Mouse (Mus musculus) adrenal gland, postnatal 4 days (tissue): ENCODE results near the gene Wdr27. TPM values are rescaled to one million over a fixed set of nuclear protein-coding genes. Genes with fewer than 3 reads are reported as not detected.
"Not testable (repeated sequence)": the region's sequence is repeated elsewhere in the genome, so short reads cannot be mapped to it uniquely, and the experiment has no call there.

ENCODE experiments used
- DNase-seq, 2 experiments: peaks; one replicate each; pipeline ENCODE4 v3.0.0; 2021 to 2022; ENCODE audit warnings: low spot score in 2 of 2, mixed read lengths in 2 of 2
- long read RNA-seq, 2 experiments: library from polyadenylated mRNA; stranded (forward); transcript quantifications; one replicate each; pipeline ENCODE4 v2.0.0; 2021
- total RNA-seq, 2 experiments: library from RNA; stranded (reverse); gene quantifications; 2 replicates each; pipeline ENCODE4 v1.2.3; 2021

Wdr27 gene
- 1 to 10 TPM; 7.2 to 9.2 TPM for total RNA-seq
- long read RNA-seq, experiment 1, transcript Wdr27-203 (2 exons, 413 nt): major isoform, 10 of 14 reads
- long read RNA-seq, experiment 1, partial matches to known transcripts: 0 of 14 reads
- long read RNA-seq, experiment 1, other reads (novel, unspliced or antisense): 3 of 14 reads
- long read RNA-seq, experiment 2, partial matches to known transcripts: 0 of 5 reads
- long read RNA-seq, experiment 2, other reads (novel, unspliced or antisense): 1 of 5 reads

DNA sequence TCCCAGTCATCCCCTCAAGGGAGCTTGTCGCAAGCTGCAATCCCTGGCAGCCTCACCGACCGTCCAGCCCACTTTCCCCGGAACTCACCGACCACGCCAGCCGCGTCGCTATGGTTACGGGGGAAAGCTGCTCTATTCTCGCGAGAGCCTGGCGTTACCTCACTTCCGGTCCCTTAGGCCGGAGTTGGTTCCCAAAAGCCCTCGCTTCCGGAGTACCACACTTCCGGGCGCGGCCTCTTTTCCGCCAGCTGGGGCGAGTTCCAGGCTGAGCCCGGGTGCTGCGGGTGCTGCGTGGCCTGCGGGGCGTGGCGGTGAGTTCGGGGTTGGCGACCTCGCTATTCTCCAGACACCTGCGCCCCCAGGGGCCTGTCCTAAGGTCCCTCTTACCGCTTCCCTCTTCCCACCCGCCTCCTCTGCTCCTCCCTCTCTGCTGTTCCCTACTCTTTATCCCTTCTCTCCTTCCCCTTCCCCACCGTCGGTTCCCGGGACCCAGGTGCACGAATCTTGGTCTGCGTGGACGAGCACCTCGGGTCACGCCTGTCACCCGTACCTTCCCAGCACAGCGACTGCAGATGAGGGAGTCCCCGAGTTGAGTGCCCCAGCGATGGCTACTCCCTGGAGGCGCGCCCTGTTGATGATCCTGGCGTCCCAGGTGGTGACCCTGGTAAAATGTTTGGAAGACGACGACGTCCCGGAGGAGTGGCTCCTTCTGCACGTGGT lies at the start of gene Wdr27, which contains the start of gene 1600012H06Rik:
Wdr27 (minus strand) TSS at position 150 of the 720 bp plus-strand sequence.
1600012H06Rik (plus strand) TSS at position 176 of the 720 bp plus-strand sequence.
- DNase-seq: peak; percentile 95 to 99

DNA sequence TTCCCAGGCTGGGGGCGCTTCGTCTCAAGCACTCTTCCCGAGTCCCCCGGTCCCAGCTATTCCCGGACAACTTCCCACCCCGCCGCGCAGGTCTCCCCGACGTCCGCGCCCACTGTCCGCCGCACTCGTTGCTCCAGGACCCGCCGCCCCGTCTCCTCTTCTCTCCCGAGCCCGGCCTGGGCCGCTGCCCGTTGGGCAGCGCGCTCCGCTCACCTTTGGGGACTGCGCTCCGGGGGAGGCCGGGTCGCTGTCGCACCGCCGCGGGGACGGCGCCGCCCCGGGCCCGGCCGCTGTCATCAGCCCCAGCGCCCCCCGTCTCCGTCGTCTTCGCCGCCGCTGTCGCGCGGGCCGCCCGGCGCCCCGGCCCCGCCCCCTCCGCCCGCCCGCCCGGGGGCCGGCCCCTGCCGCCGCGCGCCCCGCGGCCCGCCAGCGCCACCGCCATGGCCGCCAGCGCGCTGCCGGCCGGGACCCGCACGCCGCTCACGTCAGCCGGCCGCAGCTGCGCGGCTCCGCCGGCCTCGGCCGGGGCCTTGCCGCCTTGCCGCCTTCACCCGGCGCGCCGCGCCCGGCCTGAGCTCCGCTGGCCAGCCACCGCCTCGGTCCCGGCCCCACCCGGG lies 49.7 kb upstream of the Wdr27 start:
- not testable (repeated sequence) for DNase-seq

DNA sequence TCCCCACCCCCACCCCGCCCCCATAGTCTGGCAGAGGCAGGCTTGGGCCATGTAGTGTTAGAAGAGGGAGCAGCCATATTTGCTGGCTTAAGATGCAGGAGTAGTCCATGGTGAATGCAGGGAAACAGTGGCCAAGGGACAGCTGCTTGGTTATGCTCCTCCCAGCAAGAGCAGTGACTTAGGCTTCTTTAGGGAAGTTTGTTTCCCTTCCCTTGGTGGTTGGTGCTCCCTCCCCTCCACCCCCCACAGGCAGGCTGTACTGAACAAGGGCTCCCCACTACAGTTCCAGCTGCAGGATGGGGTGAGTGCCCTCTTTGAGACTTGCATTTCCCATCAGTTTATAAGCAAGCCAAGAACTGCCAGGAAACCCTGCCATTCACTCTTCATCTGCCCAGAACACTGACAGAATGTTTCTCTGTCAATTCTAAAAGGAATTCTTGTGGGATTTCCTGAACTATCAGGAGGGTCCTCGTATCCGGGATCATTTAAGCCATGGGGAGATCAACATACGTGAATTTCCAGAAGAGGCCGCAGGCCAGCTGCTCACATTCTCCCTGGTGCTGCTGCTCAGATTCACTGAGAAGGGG lies 47.3 kb upstream of the Wdr27 start:
- peak in 1 of 2 experiments; percentile 1 for DNase-seq

DNA sequence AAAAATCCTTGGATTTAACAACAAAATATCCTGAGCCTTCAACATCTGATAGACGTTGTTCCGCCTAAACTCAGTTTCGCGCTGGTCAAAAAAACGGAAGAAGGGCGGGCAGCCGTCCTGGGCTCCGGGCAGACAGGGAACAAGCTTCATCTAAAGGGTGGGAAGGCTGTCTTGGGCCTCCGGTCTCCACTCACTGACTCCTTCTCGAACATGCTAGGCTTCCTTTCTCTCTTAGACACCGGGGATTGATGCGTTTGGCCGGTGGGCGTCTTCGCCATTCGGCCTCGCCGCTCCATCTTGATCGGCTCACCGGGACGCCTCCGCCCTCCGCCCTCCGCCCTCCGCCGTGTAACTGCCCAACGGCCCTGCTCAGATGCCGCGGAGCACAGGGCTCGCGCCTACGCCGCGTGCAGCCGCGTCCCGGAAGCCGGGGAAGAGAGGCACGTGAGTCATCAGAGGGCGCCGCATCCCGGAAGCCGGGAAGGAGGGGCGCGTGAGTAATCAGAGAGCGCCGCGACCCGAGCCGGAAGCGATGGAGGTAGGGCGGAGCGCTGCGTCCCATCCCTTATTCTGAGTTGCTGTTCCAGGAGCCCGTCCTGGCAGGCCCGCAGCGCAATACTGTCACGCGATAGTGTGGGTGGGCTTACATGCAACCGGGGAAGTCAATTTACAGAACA lies 35.5 kb upstream of the Wdr27 start, which contains the start of the genes 9030025P20Rik and Gm3417:
9030025P20Rik (plus strand) TSS at position 107 of the 677 bp plus-strand sequence.
Gm3417 (minus strand) TSS at position 429 of the 677 bp plus-strand sequence.
- not testable (repeated sequence) for DNase-seq

DNA sequence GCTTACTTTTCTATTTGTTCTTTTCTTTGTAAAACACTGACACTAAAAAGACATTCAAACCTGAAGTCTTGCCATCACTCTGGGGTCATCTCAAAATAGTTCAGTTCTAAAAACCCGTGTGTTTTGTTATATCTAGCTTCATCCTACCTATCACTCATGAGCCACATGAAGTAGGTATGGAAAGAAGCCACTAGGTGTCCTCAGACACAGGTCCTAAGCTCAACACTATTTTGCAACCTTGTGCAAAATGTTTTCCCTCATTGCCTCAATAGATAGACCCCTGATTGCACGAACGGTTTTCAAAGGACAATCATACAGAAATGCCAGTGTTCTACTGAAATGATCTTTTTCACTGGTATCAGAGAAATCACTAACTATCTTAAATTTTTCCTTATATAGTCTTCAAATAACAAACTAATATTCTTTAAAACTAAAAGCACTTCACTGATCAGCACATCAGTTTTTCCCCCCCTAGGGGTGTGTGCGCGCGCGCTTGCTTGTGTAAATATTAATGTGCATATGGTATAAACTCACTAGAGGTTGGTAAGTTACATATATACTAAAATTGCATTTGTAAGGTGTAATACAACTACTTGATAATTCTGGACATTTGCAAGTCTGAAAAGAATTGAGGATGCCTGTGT lies 34.9 kb upstream of the Wdr27 start:
- DNase-seq: not testable (repeated sequence)

DNA sequence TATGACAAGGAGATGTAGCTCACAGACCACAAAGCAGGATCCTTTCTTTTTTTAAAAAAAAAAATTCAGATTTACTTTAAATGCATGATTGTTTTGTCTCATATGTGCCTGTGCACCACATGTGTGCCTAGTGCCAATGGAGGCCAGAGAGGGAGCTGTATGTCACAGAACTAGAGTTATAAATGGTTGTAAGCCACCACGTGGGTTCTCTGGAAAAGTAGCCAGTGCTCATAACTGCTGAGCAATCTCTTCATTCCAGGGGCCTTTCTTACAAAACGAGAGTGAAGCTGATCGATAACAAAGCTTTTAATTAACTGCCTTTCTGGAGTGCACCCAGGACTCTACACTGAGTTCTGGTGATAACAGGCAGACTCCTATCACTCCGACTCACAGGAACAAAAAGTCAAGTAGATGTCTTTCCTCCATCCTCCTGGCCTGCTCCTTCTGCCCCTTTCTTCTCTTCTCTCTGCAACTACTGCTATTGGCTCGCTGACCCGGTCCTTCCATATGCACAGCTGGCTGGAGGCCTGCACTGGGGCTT lies 25.5 kb upstream of the Wdr27 start:
- not testable (repeated sequence) for DNase-seq

DNA sequence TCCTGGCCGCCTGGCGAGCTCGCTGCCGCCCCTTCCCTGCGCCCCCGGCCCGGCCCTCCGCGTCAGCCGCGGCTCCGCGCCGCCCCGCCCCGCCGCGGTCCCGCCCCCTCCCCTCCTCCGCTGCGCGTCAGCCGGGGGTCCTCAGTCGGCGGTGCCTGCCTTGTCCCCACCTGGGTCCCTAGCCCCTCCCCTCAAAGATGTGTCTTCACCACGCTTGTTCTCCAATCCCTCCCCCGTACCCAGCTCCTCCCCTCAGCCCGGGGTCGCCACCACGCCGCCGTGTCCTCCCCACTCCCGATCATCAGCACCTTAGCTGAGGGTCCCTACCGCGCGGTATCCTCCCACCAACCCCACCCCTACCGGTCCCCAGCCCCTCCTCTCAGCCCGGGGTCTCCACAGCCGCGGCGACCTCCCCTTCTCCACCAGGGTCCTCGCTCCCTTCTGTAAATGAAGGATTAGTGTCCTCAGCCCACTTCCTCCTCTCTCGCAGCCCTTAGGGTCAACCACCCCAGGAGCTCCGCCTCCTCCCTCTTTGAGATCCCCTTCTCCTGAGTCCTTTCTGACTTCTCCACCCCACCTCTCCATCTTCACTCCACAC lies 18.7 kb upstream of the Wdr27 start:
- DNase-seq: not testable (repeated sequence)

DNA sequence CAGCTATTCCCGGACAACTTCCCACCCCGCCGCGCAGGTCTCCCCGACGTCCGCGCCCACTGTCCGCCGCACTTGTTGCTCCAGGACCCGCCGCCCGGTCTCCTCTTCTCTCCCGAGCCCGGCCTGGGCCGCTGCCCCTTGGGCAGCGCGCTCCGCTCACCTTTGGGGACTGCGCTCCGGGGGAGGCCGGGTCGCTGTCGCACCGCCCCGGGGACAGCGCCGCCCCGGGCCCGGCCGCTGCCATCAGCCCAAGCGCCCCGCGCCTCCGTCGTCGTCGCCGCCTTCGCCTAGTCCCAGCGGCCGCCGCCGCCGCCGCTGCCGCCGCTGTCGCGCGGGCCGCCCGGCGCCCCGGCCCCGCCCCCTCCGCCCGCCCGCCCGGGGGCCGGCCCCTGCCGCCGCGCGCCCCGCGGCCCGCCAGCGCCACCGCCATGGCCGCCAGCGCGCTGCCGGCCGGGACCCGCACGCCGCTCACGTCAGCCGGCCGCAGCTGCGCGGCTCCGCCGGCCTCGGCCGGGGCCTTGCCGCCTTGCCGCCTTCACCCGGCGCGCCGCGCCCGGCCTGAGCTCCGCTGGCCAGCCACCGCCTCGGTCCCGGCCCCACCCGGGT lies 18.1 kb upstream of the Wdr27 start, which contains the start of gene Phf10:
Phf10 (minus strand) TSS at position 323 of the 606 bp plus-strand sequence.
- DNase-seq: peak; percentile 21 to 31

DNA sequence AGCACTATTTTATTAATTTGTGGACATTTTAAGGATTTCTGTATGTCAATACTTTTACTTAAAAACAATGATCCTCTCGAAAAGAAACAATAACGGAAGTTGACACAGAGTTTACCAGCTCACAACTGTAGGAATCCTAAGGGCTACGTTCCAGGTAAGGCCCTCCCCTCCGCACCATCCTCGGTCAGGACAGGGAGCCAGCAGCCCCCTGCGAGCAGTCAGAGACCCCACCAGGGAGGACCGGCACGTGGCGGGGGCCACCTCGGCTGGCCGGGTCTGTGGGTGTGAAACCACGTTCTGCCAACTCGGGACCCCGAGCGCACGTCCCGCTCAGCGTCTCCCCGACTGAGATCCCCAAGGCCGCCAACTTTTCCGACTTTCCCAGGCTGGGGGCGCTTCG lies 17.6 kb upstream of the Wdr27 start:
- DNase-seq: no peak

DNA sequence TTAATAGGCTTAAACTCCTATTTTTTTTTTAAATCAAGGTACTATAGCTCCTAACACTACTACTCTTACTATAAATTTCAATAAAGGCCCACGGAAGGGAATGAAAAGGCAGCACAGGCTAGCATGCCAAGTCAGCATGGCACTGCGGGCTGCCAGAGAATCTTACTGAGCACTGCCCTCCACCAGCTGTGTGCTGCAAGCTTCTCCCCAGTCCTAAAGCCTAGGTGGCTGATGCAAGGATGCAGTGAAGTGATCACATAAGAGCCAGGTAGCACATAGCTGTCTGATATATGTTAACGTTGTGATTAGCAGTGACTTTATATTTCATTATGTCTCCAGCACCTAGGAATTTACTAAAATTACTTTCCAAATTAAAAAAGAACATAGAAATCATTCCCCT lies 17.0 kb upstream of the Wdr27 start:
- DNase-seq: no peak

DNA sequence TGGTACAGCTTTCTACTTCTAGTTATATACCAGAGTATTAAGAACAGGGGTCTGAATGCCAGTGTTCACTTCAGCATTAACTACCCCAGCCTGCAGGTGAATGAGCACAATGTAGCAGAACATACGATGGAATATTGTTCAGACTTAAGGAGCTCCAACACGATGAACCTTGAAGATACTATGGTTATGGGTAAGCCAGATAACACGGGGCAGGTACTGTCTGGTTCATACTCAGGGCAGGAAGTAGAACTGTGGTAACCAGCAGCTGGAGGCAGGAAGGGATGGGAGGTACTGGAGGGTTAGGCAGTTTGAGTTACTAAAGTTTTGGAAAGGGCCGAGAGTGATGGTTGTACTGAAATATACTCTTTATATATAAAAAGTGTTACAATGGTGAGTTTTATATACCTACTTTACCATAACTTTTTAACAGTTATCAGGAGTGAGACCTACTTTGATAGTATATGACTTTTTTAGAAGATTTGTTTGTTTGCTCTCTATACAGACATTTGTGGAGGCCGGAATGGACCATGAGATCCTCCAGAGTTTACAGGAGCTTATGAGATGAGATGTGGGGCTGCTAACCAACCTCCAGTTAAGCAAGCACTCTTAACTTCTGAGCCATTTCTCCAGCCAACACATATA lies 15.8 kb upstream of the Wdr27 start:
- no peak for DNase-seq

DNA sequence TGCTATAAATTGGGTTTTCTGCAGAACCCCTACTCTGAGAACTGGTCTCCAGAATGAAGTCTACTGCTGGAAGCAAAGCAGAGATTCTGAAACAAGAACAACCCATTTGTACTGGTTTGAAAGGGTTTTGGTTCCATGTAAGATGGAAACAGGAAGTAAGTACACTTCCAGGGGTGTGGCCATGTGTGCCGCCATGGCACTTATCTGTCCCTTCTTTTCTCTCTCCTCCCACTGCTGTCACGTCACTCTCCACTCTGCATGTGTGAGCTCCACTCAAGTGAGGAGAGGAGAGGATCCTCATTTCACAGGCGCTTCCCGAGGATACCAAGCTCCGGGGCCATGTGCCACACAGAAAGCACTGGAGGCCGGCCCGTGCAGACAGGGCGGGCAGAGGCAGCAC lies 10.5 kb upstream of the Wdr27 start:
- no peak for DNase-seq

DNA sequence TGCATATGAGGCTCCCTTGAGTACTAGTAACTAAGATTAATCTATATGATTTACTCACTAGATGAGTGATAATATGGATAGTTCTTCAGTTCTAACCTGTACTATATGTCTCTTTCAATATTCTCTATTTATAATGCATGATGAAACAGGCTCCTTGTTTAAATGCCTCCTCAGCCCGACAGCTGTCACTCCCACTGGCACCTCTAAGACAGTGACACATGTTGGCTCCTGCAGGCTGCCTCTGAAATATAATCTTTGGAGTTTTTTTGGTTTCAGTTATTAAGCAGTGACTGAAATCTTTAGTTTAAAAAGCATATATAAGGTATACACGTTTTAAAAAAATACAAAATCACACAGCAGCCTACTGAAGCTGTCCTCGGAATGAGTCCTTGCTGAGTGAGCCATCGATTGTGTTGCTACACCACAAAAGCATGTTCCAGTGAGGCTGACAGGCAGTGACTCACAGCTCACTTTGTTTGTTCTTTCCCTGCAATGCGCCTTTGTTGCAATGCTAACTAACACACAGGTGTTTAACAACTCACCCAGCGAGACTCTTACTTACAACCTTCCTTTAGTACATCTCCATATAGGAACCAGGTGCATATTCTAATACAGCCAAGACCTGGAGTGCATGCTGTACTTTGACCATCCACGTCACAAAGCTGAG lies 6.3 kb upstream of the Wdr27 start:
- DNase-seq: no peak

DNA sequence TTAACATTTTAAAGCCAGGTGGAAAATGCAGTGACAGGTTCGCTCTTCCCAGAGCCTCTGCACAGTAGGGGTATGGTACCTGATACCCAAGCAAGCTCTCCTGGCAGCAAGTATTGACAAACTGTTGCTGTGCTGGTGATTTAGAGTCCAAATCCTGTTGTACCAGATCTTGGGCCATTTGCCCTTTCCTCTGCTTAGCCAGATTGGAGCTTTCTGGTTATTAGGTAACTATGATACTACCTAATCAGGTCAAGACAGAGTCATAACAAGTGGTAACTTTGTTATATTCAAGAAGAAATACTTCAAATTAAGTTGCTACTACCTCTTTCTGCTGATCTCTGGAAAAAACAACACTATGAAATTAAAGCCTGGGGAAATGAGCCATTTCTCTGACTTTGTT lies 1.6 kb upstream of the Wdr27 start:
- no peak for DNase-seq

DNA sequence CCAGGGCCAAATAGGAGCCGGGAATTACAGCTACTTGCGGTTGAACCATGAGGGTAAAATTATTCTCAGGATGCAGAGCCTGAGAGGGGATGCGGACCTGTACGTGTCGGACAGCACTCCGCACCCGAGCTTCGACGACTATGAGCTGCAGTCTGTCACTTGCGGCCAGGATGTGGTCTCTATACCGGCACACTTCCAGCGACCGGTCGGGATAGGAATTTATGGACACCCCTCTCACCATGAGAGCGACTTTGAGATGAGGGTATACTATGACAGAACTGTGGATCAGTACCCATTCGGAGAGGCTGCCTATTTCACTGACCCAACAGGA lies 736 bp upstream of the Wdr27 start:
- DNase-seq: no peak

DNA sequence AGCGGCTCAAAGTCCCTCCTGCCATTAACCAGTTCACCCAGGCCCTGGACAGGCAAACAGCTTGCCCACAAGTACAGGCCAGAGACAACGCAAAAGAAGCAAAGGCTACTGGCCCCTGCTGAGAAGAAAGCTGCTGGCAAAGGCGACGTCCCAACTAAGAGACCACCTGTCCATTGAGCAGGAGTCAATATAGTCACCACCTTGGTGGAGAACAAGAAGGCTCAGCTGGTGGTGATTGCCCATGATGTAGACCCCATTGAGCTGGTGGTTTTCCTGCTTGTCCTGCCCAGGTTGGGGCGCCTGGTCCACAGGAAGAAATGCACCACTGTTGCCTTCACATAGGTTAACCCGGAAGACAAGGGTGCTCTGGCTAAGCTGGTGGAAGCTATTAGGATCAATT lies 777 bp downstream of the Wdr27 start:
- DNase-seq: not testable (repeated sequence)

DNA sequence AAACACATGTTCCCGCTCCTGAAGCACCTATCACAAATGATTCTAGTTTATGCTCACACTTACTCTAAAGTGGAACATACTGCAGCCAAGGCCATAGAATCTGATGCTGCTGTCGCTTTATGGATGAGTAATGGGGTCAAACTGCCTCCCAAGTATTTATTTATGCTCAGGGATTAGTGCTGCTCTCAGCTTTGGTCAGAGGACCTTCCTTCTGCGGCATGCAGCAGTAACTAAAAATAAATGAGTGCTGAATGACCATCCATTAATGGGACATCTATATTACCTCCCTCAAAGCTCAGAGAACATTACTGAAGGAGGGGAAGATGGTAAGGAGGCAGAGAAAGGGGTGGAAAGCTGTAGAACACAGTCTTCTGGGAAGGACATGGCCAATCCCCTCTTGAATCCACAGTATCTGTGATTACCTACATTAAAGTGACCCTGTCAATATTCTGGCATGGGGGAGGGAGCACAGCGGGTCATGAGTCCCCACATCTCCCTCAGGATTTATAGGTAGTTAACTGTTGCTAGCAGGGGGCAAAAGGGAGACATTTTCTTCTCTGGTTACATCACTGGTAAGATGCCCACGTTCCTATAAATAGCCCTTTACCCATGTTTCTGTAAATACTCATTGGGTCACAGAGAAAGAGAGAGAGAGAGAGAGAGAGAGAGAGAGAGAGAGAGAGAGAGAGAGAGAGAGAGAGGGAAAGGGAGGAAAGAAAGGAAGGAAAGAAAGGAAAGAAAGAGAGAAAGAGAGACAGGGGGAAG lies 6.9 kb downstream of the Wdr27 start:
- DNase-seq: no peak

DNA sequence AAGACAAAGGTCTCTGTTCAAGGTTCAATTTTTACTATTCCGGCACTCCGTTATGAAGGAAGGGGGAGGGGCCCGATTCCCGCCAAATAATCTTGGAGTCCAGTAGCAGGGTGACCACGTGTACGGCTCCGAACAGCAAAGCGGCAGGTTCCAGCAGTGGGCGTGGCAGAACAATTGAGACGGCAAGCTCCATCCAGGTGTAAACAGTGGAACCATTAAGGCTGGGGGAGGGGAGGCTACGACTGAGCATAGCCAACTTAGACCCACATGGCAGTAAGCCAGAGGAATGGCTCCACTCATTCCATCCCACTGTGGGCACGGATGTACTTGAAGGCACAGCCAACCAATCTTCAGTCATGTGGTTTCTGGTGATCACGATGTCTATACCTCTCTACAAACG lies 7.7 kb downstream of the Wdr27 start:
- not testable (repeated sequence) for DNase-seq
